Mouse (Mus musculus): ENCODE measurements around the gene Gpatch8. TPM values are rescaled to one million over a fixed set of nuclear protein-coding genes. Genes with fewer than 3 reads are reported as not detected.
"Not testable (repeated sequence)": the region's sequence is repeated elsewhere in the genome, so short reads cannot be mapped to it uniquely, and the experiment has no call there.

Gene Gpatch8
- polyA plus RNA-seq, 1 experiment from 2014 or later: 59.1 TPM

DNA sequence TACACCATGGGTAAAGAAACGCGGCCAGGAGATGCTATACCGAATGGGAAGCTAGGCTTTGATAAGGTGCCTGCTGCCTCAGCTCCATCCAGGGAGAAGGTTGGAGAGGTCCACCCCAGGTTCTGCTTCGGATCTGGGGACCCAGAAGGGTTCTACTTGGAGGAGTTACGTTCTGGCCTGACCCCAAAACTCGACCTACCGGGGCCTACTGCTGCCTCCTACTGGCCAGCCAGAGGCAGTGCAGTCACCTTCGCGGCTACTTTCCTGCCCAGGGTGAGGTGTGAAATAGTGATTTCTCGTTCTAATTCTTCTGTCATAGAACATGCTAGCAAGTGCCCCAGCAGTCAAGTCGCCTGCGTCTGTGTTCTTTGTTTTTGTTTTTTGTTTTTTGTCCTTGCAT, 12.0 kb upstream of the Gpatch8 start:
- H3K27ac ChIP-seq (replicated peaks): no peak overlapping the region
- no peak overlapping the region for H3K4me3 ChIP-seq (replicated peaks)
- H3K4me1 ChIP-seq: 0 out of 2 replicates have a peak, but pooled peaks cover under 1% of the 10 kb centered on the region
- no peak for ATAC-seq (ENCODE audit: insufficient number of reproducible peaks, low FRiP score, low TSS enrichment, low read depth)
- H3K4me2 ChIP-seq (replicated peaks): no peak overlapping the region
- no peaks in the 10 kb centered on the region for H3K9me3 ChIP-seq (replicated peaks)
- H3K9ac ChIP-seq: no peak overlapping the region
- no peaks in the 10 kb centered on the region for H3K36me3 ChIP-seq
- WGBS: 76% methylated on average over 12 of the region's 12 CpGs
- H3K27me3 ChIP-seq: no peaks in the 10 kb centered on the region

DNA sequence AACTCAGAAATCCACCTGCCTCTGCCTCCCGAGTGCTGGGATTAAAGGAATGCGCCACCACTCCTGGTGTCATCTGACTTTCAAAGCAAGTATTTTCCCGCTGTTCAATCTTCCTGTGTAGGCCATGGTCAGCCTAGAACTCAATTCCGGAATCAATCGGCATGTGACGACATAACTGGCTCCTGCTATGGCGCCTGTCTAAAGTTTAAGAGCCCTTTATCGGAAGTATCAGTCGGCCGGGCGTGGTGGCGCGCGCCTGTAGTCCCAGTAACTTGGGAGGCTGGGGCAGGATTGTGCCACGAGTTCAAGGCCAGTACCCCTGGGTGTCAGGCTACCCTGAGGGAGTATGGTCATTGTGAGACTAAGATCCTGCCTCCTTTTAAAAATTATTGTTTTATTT, 11.5 kb upstream of the Gpatch8 start:
- H3K9me3 ChIP-seq (replicated peaks): no peaks in the 10 kb centered on the region
- no peak for ATAC-seq (ENCODE audit: insufficient number of reproducible peaks, low FRiP score, low TSS enrichment, low read depth)
- WGBS: 95% methylated on average over 15 of the region's 15 CpGs
- H3K4me1 ChIP-seq: no peaks in the 10 kb centered on the region
- no peak overlapping the region for H3K4me3 ChIP-seq (replicated peaks)
- no peak overlapping the region for H3K9ac ChIP-seq
- H3K27ac ChIP-seq (replicated peaks): no peak overlapping the region
- H3K36me3 ChIP-seq: no peaks in the 10 kb centered on the region
- no peaks in the 10 kb centered on the region for H3K27me3 ChIP-seq
- no peak overlapping the region for H3K4me2 ChIP-seq (replicated peaks)

GRCm38 (mm10) chr11:102567157-102567556, 11.0 kb upstream of the Gpatch8 start:
- H3K27ac ChIP-seq (replicated peaks): no peak overlapping the region
- no peak overlapping the region for H3K4me2 ChIP-seq (replicated peaks)
- H3K9ac ChIP-seq: no peak overlapping the region
- H3K27me3 ChIP-seq: no peaks in the 10 kb centered on the region
- H3K9me3 ChIP-seq (replicated peaks): no peaks in the 10 kb centered on the region
- WGBS: 84% methylated on average over 6 of the region's 6 CpGs
- no peaks in the 10 kb centered on the region for H3K4me1 ChIP-seq
- H3K36me3 ChIP-seq: no peaks in the 10 kb centered on the region
- H3K4me3 ChIP-seq (replicated peaks): no peak overlapping the region
- ATAC-seq (ENCODE audit: insufficient number of reproducible peaks, low FRiP score, low TSS enrichment, low read depth): no peak

GRCm38 (mm10) chr11:102566290-102566689, 10.1 kb upstream of the Gpatch8 start:
- H3K4me1 ChIP-seq: no peaks in the 10 kb centered on the region
- H3K36me3 ChIP-seq: no peaks in the 10 kb centered on the region
- H3K27me3 ChIP-seq: no peaks in the 10 kb centered on the region
- H3K9me3 ChIP-seq (replicated peaks): no peaks in the 10 kb centered on the region
- H3K4me3 ChIP-seq (replicated peaks): no peak overlapping the region
- no peak overlapping the region for H3K27ac ChIP-seq (replicated peaks)
- WGBS: 96% methylated on average over 1 of the region's 1 CpGs
- H3K9ac ChIP-seq: no peak overlapping the region
- no peak for ATAC-seq (ENCODE audit: insufficient number of reproducible peaks, low FRiP score, low TSS enrichment, low read depth)
- no peak overlapping the region for H3K4me2 ChIP-seq (replicated peaks)

DNA sequence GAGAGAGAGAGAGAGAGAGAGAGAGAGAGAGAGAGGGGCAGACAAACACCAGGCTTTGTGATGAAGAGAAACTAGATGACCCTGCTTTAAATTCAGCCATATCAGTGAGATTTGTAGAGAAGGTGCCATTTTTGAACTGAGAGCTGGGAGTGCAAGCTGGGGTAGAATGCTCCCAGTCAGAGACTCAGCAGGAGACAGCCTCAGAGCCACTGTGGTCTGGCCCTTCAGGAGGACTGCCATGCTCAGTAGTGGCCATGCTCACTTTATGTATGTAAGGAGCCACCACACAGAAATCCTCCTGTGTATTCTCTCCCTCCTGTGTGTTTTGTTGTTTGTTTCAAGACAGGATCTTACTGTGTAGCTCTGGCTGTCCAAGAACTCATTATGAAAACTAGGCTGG, 9.5 kb upstream of the Gpatch8 start:
- Histone ChIP-seq H3K27me3 (no peaks in the 10 kb centered on the region), H3K4me2 (replicated peaks) (no peak overlapping the region), H3K9me3 (replicated peaks) (no peaks in the 10 kb centered on the region), H3K27ac (replicated peaks) (no peak overlapping the region), H3K36me3 (no peaks in the 10 kb centered on the region), H3K4me1 (no peaks in the 10 kb centered on the region), H3K4me3 (replicated peaks) (no peak overlapping the region), H3K9ac (no peak overlapping the region)
- no peak for ATAC-seq (ENCODE audit: insufficient number of reproducible peaks, low FRiP score, low TSS enrichment, low read depth)

- not testable (repeated sequence) for H3K27ac ChIP-seq (replicated peaks); H3K9me3 ChIP-seq (replicated peaks); ATAC-seq (ENCODE audit: insufficient number of reproducible peaks, low FRiP score, low TSS enrichment, low read depth); H3K9ac ChIP-seq; H3K4me3 ChIP-seq (replicated peaks); H3K27me3 ChIP-seq; H3K36me3 ChIP-seq; H3K4me1 ChIP-seq; H3K4me2 ChIP-seq (replicated peaks)
- WGBS: 83% methylated on average over 14 of the region's 14 CpGs
These were observed 8.9 kb upstream of the Gpatch8 start for GRCm38 (mm10) chr11:102564952-102565671.

DNA sequence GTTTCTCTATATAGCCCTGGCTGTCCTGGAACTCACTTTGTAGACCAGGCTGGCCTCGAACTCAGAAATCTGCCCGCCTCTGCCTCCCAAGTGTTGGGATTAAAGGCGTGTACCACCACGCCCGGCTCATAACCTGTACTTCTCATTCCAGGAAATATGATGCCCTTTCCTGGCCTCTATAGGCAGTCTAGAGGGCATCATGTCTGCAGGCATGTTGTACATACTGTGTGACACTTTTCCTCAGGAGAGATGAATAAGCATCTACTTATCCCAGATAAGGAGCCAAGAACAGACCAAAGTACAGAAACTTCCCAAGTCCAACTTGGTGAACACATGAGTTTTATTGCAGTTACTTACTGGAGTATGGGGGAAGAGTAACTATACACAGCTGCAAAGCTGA, 2.5 kb upstream of the Gpatch8 start:
- Histone ChIP-seq H3K9me3 (replicated peaks) (no peaks in the 10 kb centered on the region), H3K4me2 (replicated peaks) (no peak overlapping the region), H3K4me1 (peaks cover 11% of the 10 kb centered on the region), H3K9ac (no peak overlapping the region), H3K27me3 (no peaks in the 10 kb centered on the region), H3K27ac (replicated peaks) (no peak overlapping the region), H3K36me3 (no peaks in the 10 kb centered on the region), H3K4me3 (replicated peaks) (no peak overlapping the region)
- 95% methylated on average over 4 of the region's 5 CpGs for WGBS
- no peak for ATAC-seq (ENCODE audit: insufficient number of reproducible peaks, low FRiP score, low TSS enrichment, low read depth)

GRCm38 (mm10) chr11:102557386-102557785, 1.2 kb upstream of the Gpatch8 start:
- ATAC-seq (ENCODE audit: insufficient number of reproducible peaks, low FRiP score, low TSS enrichment, low read depth): no peak
- no peaks in the 10 kb centered on the region for H3K27me3 ChIP-seq
- no peak overlapping the region for H3K9ac ChIP-seq
- no peaks in the 10 kb centered on the region for H3K36me3 ChIP-seq
- no peaks in the 10 kb centered on the region for H3K9me3 ChIP-seq (replicated peaks)
- H3K4me2 ChIP-seq (replicated peaks): no peak overlapping the region
- 88% methylated on average over 1 of the region's 1 CpGs for WGBS
- no peak overlapping the region for H3K27ac ChIP-seq (replicated peaks)
- peaks cover 14% of the 10 kb centered on the region for H3K4me1 ChIP-seq
- H3K4me3 ChIP-seq (replicated peaks): no peak overlapping the region

- Histone ChIP-seq H3K9ac (no peak overlapping the region), H3K36me3 (no peaks in the 10 kb centered on the region), H3K4me3 (replicated peaks) (peak overlapping the region; percentile 100), H3K27ac (replicated peaks) (peak overlapping the region; percentile 96), H3K4me2 (replicated peaks) (peak overlapping the region; percentile 57), H3K9me3 (replicated peaks) (no peaks in the 10 kb centered on the region), H3K27me3 (no peaks in the 10 kb centered on the region), H3K4me1 (peaks cover 14% of the 10 kb centered on the region)
- WGBS: 16% methylated on average over 3 of the region's 3 CpGs
- no peak for ATAC-seq (ENCODE audit: insufficient number of reproducible peaks, low FRiP score, low TSS enrichment, low read depth)
These were observed 503 bp upstream of the Gpatch8 start for GRCm38 (mm10) chr11:102556716-102557074.

DNA sequence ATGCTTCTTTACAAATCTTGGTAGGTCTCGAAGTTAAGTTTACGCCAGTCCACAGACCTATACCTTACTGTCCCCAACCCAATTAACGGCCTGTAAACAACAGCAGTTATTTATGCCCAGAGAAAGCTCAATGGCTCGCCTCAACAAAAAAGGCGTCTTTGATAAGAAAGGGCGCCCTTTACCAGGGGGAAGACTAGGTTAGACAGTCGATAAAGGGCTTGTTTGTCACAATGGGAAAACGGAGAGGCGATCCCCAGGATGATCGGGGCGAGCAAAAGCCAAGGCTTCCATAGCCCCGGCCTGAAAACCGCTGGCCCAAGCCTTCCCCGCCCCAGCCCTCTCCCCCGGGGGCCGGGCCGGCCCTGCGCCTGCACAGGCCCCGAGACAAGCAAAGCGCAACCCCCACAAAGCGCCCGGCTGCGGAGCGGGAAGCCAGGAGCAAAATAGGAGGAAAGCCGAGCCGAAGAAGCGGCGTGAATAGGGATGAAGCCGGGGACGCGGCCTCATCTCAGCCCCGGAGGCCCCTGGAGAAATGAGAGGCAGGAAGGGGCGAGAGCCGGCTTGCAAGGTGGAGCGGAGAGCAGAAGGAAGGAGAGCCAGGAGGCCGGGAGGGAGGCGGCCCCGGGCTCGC, 677 bp downstream of the Gpatch8 start:
- peak overlapping the region; percentile 57 for H3K4me2 ChIP-seq (replicated peaks)
- peak overlapping the region; percentile 96 for H3K27ac ChIP-seq (replicated peaks)
- H3K4me3 ChIP-seq (replicated peaks): peak overlapping the region; percentile 100
- no peaks in the 10 kb centered on the region for H3K36me3 ChIP-seq
- H3K9me3 ChIP-seq (replicated peaks): no peaks in the 10 kb centered on the region
- ATAC-seq (ENCODE audit: insufficient number of reproducible peaks, low FRiP score, low TSS enrichment, low read depth): peak; percentile 45
- WGBS: under 1% methylated on average over 39 of the region's 39 CpGs
- no peaks in the 10 kb centered on the region for H3K27me3 ChIP-seq
- peaks cover 17% of the 10 kb centered on the region for H3K4me1 ChIP-seq
- peak overlapping the region; percentile 95 for H3K9ac ChIP-seq

GRCm38 (mm10) chr11:102552051-102552450, 4.1 kb downstream of the Gpatch8 start:
- Histone ChIP-seq H3K4me2 (replicated peaks) (no peak overlapping the region), H3K4me1 (peaks cover 17% of the 10 kb centered on the region), H3K4me3 (replicated peaks) (no peak overlapping the region), H3K27ac (replicated peaks) (no peak overlapping the region), H3K9ac (no peak overlapping the region), H3K9me3 (replicated peaks) (no peaks in the 10 kb centered on the region), H3K36me3 (0 out of 2 replicates have a peak, but pooled peaks cover 2% of the 10 kb centered on the region), H3K27me3 (no peaks in the 10 kb centered on the region)
- no peak for ATAC-seq (ENCODE audit: insufficient number of reproducible peaks, low FRiP score, low TSS enrichment, low read depth)
- 93% methylated on average over 3 of the region's 3 CpGs for WGBS

- Histone ChIP-seq H3K4me2 (replicated peaks) (no peak overlapping the region), H3K27ac (replicated peaks) (no peak overlapping the region), H3K36me3 (0 out of 2 replicates have a peak, but pooled peaks cover 2% of the 10 kb centered on the region), H3K27me3 (no peaks in the 10 kb centered on the region), H3K4me3 (replicated peaks) (no peak overlapping the region), H3K9me3 (replicated peaks) (no peaks in the 10 kb centered on the region), H3K4me1 (peaks cover 17% of the 10 kb centered on the region), H3K9ac (no peak overlapping the region)
- no peak for ATAC-seq (ENCODE audit: insufficient number of reproducible peaks, low FRiP score, low TSS enrichment, low read depth)
These were observed 5.0 kb downstream of the Gpatch8 start for GRCm38 (mm10) chr11:102551176-102551575.

Data from embryonic facial prominence, embryonic 15.5 days (tissue).